Mouse (Mus musculus): ENCODE data around the gene Iqgap2. TPM values are rescaled to one million over a fixed set of nuclear protein-coding genes. Genes with fewer than 3 reads are reported as not detected.

Gene Iqgap2
- polyA plus RNA-seq, 1 experiment: 15.5 TPM

- no peak overlapping the region for H3K27ac ChIP-seq (ENCODE audit: control insufficient read depth, insufficient read depth, low read depth, low read length, poor library complexity)
- WGBS: 74% methylated on average over 3 of the region's 3 CpGs
- H3K4me1 ChIP-seq (ENCODE audit: control insufficient read depth, insufficient read depth, low read length): no peaks in the 10 kb centered on the region
- H3K4me3 ChIP-seq (replicated peaks; ENCODE audit: control insufficient read depth, low read depth, low read length): no peak overlapping the region
- no peak for TF ChIP-seq POLR2A (IDR thresholded peaks at IDR 0.05; ENCODE audit: borderline replicate concordance, control insufficient read depth, low read depth, low read length)
- TF ChIP-seq CTCF (IDR thresholded peaks at IDR 0.05; ENCODE audit: control insufficient read depth, insufficient read depth, low read length): no peak
Observed at GRCm38 (mm10) chr13:95763876-95764517, 127.7 kb downstream of the Iqgap2 start.

- H3K4me1 ChIP-seq (ENCODE audit: control insufficient read depth, insufficient read depth, low read length): no peaks in the 10 kb centered on the region
- no peak overlapping the region for H3K4me3 ChIP-seq (replicated peaks; ENCODE audit: control insufficient read depth, low read depth, low read length)
- H3K27ac ChIP-seq (ENCODE audit: control insufficient read depth, insufficient read depth, low read depth, low read length, poor library complexity): no peak overlapping the region
- TF ChIP-seq POLR2A (IDR thresholded peaks at IDR 0.05; ENCODE audit: borderline replicate concordance, control insufficient read depth, low read depth, low read length) (no peak), CTCF (IDR thresholded peaks at IDR 0.05; ENCODE audit: control insufficient read depth, insufficient read depth, low read length) (no peak)
- WGBS: 78% methylated on average over 2 of the region's 2 CpGs
Observed at GRCm38 (mm10) chr13:95759810-95760209, 131.9 kb downstream of the Iqgap2 start.

GRCm38 (mm10) chr13:95754285-95754684 is 137.4 kb downstream of the Iqgap2 start:
- TF ChIP-seq CTCF (IDR thresholded peaks at IDR 0.05; ENCODE audit: control insufficient read depth, insufficient read depth, low read length): no peak
- no peak for TF ChIP-seq POLR2A (IDR thresholded peaks at IDR 0.05; ENCODE audit: borderline replicate concordance, control insufficient read depth, low read depth, low read length)
- no peaks in the 10 kb centered on the region for H3K4me1 ChIP-seq (ENCODE audit: control insufficient read depth, insufficient read depth, low read length)
- WGBS: 86% methylated on average over 5 of the region's 5 CpGs

GRCm38 (mm10) chr13:95752386-95752785 is 139.3 kb downstream of the Iqgap2 start:
- H3K27ac ChIP-seq (ENCODE audit: control insufficient read depth, insufficient read depth, low read depth, low read length, poor library complexity): no peak overlapping the region
- 77% methylated on average over 9 of the region's 9 CpGs for WGBS
- TF ChIP-seq POLR2A (IDR thresholded peaks at IDR 0.05; ENCODE audit: borderline replicate concordance, control insufficient read depth, low read depth, low read length) (no peak), CTCF (IDR thresholded peaks at IDR 0.05; ENCODE audit: control insufficient read depth, insufficient read depth, low read length) (no peak)
- H3K4me3 ChIP-seq (replicated peaks; ENCODE audit: control insufficient read depth, low read depth, low read length): no peak overlapping the region
- H3K4me1 ChIP-seq (ENCODE audit: control insufficient read depth, insufficient read depth, low read length): no peaks in the 10 kb centered on the region

More at GRCm38 (mm10) chr13:95754285-95754684, 137.4 kb downstream of the Iqgap2 start:
- Histone ChIP-seq H3K4me3 (replicated peaks; ENCODE audit: control insufficient read depth, low read depth, low read length) (no peak overlapping the region), H3K27ac (ENCODE audit: control insufficient read depth, insufficient read depth, low read depth, low read length, poor library complexity) (no peak overlapping the region)

- Histone ChIP-seq H3K27ac (ENCODE audit: control insufficient read depth, insufficient read depth, low read depth, low read length, poor library complexity) (no peak overlapping the region), H3K4me3 (replicated peaks; ENCODE audit: control insufficient read depth, low read depth, low read length) (no peak overlapping the region), H3K4me1 (ENCODE audit: control insufficient read depth, insufficient read depth, low read length) (no peaks in the 10 kb centered on the region; the same call in 1 of the 2 replicates)
- 86% methylated on average over 11 of the region's 11 CpGs for WGBS
- no peak for TF ChIP-seq CTCF (IDR thresholded peaks at IDR 0.05; ENCODE audit: control insufficient read depth, insufficient read depth, low read length)
- TF ChIP-seq POLR2A (IDR thresholded peaks at IDR 0.05; ENCODE audit: borderline replicate concordance, control insufficient read depth, low read depth, low read length): no peak
Observed at GRCm38 (mm10) chr13:95747541-95747940, 144.2 kb downstream of the Iqgap2 start.

GRCm38 (mm10) chr13:95747101-95747500 is 144.6 kb downstream of the Iqgap2 start:
- TF ChIP-seq CTCF (IDR thresholded peaks at IDR 0.05; ENCODE audit: control insufficient read depth, insufficient read depth, low read length): no peak
- TF ChIP-seq POLR2A (IDR thresholded peaks at IDR 0.05; ENCODE audit: borderline replicate concordance, control insufficient read depth, low read depth, low read length): no peak
- Histone ChIP-seq H3K4me3 (replicated peaks; ENCODE audit: control insufficient read depth, low read depth, low read length) (no peak overlapping the region), H3K4me1 (ENCODE audit: control insufficient read depth, insufficient read depth, low read length) (no peaks in the 10 kb centered on the region; the same call in 1 of the 2 replicates), H3K27ac (ENCODE audit: control insufficient read depth, insufficient read depth, low read depth, low read length, poor library complexity) (no peak overlapping the region)
- WGBS: 84% methylated on average over 7 of the region's 7 CpGs

GRCm38 (mm10) chr13:95746509-95746908 is 145.2 kb downstream of the Iqgap2 start:
- WGBS: 10% methylated on average over 6 of the region's 6 CpGs
- Histone ChIP-seq H3K4me1 (ENCODE audit: control insufficient read depth, insufficient read depth, low read length) (no peaks in the 10 kb centered on the region; the same call in 1 of the 2 replicates), H3K4me3 (replicated peaks; ENCODE audit: control insufficient read depth, low read depth, low read length) (no peak overlapping the region), H3K27ac (ENCODE audit: control insufficient read depth, insufficient read depth, low read depth, low read length, poor library complexity) (no peak overlapping the region)
- TF ChIP-seq POLR2A (IDR thresholded peaks at IDR 0.05; ENCODE audit: borderline replicate concordance, control insufficient read depth, low read depth, low read length) (no peak), CTCF (IDR thresholded peaks at IDR 0.05; ENCODE audit: control insufficient read depth, insufficient read depth, low read length) (peak; percentile 73)

- no peaks in the 10 kb centered on the region; the same call in 1 of the 2 replicates for H3K4me1 ChIP-seq (ENCODE audit: control insufficient read depth, insufficient read depth, low read length)
- 93% methylated on average over 4 of the region's 4 CpGs for WGBS
- no peak overlapping the region for H3K4me3 ChIP-seq (replicated peaks; ENCODE audit: control insufficient read depth, low read depth, low read length)
- no peak overlapping the region for H3K27ac ChIP-seq (ENCODE audit: control insufficient read depth, insufficient read depth, low read depth, low read length, poor library complexity)
- TF ChIP-seq CTCF (IDR thresholded peaks at IDR 0.05; ENCODE audit: control insufficient read depth, insufficient read depth, low read length): no peak
- TF ChIP-seq POLR2A (IDR thresholded peaks at IDR 0.05; ENCODE audit: borderline replicate concordance, control insufficient read depth, low read depth, low read length): no peak
Observed at GRCm38 (mm10) chr13:95745451-95745850, 146.3 kb downstream of the Iqgap2 start.

All from bone marrow, adult 2 months (tissue).